Mouse (Mus musculus): ENCODE measurements at regions not wholly inside any gene's neighbourhood (a gene's known extent, or its start where the extent isn't known, plus 50 kb on each side); places are given as distances from the start of the nearest gene placed in this dataset.
"Not testable (repeated sequence)": the region's sequence is repeated elsewhere in the genome, so short reads cannot be mapped to it uniquely, and the experiment has no call there.

DNA sequence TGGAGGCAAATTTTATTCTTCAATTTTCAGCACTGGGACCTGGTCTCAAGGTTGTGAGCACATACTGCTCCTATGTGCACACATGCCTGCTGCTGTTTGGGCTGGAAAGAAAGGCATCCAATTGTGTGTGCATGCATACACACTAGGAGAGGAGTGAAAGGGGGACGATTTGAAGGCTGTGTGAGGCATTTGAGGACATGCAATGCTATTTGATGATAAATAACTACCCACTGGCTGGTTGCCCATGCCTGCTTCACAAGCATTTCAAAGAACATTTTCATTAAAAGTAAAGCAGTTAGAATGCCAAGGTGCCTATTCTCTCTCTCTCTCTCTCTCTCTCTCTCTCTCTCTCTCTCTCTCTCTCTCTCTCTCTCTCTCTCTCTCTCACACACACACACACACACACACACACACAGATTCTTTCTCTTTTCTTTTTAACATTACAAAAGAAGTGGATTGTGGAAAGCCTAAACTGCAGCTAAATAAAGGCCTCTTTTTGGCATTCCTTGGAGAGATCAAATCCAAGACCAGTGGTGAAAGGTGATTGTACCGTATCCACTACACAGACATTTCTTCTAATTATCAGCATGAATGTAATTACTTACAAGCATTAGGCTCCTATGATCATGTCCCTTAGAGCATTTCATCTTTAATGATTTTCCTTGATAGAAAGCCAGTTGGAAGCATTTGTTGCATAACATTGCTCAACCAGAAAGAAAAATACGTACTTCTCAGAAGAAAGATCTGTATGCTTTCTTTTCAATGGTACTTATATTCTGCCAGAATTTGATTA is 160.7 kb downstream of the Brms1l start:
- DNase-seq = no peak
- Histone ChIP-seq H3K27ac (ENCODE audit: low read depth) (no peak overlapping the region), H3K36me3 (replicated peaks; ENCODE audit: insufficient read depth, low read length) (no peaks in the 10 kb centered on the region), H3K9ac (replicated peaks) (no peak overlapping the region), H3K27me3 (ENCODE audit: insufficient read depth, low read length) (no peaks in the 10 kb centered on the region), H3K4me1 (ENCODE audit: insufficient read depth) (no peaks in the 10 kb centered on the region), H3K4me2 (ENCODE audit: low read depth, low read length) (no peak overlapping the region), H3K9me3 (ENCODE audit: low read length) (no peaks in the 10 kb centered on the region), H3K4me3 (ENCODE audit: low read depth, low read length) (no peak overlapping the region)
- 64% methylated on average over 3 of the region's 3 CpGs for WGBS (ENCODE audit: insufficient replicate concordance)
- no peak for ATAC-seq
- TF ChIP-seq CTCF (IDR thresholded peaks at IDR 0.05; ENCODE audit: low read depth) (no peak), EP300 (IDR thresholded peaks at IDR 0.05; ENCODE audit: low read depth) (no peak)

DNA sequence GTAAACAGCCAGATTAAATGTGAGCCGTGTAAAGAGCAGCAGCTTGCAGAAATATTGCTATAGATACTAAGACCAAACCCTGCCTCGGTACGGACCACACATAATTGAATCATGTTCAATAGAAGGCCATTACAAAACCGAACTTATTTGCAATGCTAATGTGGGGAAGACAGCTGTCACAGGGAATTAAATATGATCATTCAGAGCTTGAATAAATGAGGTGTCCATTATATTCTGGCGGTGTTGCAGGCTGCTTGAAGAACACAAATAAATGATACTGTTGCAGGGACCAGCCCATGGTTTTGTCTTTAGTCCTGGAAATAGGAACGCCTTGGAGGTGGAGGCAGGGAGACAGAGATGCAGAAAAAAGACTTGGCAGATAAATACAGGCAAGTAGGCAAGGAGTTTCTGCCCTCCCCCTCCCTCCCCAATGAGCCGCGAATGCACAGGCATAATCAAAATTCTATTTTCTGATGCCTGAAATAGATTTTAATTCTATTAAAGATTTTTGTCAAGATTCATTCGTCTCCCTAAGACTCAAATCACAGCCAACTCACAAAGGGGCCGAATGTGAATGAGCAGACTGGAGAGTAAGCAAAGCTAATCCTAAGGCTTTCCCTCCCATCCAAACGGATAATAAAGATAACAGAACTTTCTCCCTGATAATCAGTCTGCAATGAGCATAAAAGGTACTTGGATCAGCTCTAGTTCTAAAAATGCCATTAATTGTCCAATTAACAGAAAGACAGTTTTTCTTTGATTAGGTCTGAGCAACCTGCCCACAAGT is 147.6 kb downstream of the Brms1l start:
- no peaks in the 10 kb centered on the region for H3K36me3 ChIP-seq (replicated peaks; ENCODE audit: insufficient read depth, low read length)
- ATAC-seq = no peak
- 67% methylated on average over 11 of the region's 11 CpGs for WGBS (ENCODE audit: insufficient replicate concordance)
- DNase-seq = no peak
- H3K9me3 ChIP-seq (ENCODE audit: low read length) = no peaks in the 10 kb centered on the region
- no peak overlapping the region for H3K4me2 ChIP-seq (ENCODE audit: low read depth, low read length)
- H3K27ac ChIP-seq (ENCODE audit: low read depth) = no peak overlapping the region
- TF ChIP-seq CTCF (IDR thresholded peaks at IDR 0.05; ENCODE audit: low read depth) = no peak
- no peak for TF ChIP-seq EP300 (IDR thresholded peaks at IDR 0.05; ENCODE audit: low read depth)
- H3K27me3 ChIP-seq (ENCODE audit: insufficient read depth, low read length) = no peaks in the 10 kb centered on the region
- H3K4me1 ChIP-seq (ENCODE audit: insufficient read depth) = no peaks in the 10 kb centered on the region
- H3K9ac ChIP-seq (replicated peaks) = no peak overlapping the region
- H3K4me3 ChIP-seq (ENCODE audit: low read depth, low read length) = no peak overlapping the region

DNA sequence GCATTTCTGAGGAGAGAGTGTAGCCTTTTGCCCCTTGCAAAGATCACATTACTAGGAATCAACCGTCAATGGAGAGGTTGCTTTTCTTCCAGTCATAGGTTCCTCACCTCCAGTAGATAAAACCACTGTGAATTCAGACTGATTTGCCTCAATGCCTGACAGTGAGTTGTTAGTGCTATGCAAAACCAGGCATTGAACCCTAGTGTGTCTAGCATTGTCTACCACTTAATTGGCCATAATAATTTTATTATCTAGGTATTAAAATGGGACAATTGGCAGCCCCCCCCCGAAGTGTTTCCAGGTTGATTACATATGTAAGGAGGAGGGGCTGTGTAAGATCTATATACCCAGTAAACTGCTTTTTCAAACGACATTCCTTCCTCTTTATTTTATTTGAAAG is 147.0 kb downstream of the Brms1l start:
- no peak overlapping the region for H3K4me3 ChIP-seq (ENCODE audit: low read depth, low read length)
- H3K9ac ChIP-seq (replicated peaks) = no peak overlapping the region
- no peak overlapping the region for H3K27ac ChIP-seq (ENCODE audit: low read depth)
- TF ChIP-seq CTCF (IDR thresholded peaks at IDR 0.05; ENCODE audit: low read depth) (no peak), EP300 (IDR thresholded peaks at IDR 0.05; ENCODE audit: low read depth) (no peak)
- H3K9me3 ChIP-seq (ENCODE audit: low read length) = no peaks in the 10 kb centered on the region
- no peak overlapping the region for H3K4me2 ChIP-seq (ENCODE audit: low read depth, low read length)
- WGBS (ENCODE audit: insufficient replicate concordance) = 59% methylated on average over 3 of the region's 3 CpGs
- ATAC-seq (no peak), DNase-seq (no peak)
- H3K36me3 ChIP-seq (replicated peaks; ENCODE audit: insufficient read depth, low read length) = no peaks in the 10 kb centered on the region
- H3K27me3 ChIP-seq (ENCODE audit: insufficient read depth, low read length) = no peaks in the 10 kb centered on the region
- H3K4me1 ChIP-seq (ENCODE audit: insufficient read depth) = no peaks in the 10 kb centered on the region

DNA sequence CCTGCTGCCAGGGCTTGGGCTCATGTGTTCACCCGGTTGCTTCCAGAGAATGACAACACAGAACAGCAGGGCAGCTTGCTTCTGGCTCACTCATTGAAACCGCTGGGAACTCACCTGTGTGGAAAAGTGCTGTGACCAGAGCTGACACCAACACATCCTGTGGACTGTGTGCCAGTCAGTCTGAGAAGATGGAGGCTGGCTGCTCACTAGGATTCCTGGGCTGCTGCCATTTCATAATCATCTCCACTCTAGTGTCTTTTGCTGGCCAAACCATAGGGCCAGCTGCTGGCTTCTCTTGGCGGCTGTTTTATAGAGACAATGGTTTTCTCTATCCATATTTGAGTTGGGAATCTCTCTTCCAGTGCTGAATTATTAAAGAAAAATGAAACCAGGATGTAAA is 138.1 kb downstream of the Brms1l start:
- DNase-seq = no peak
- Histone ChIP-seq H3K4me3 (ENCODE audit: low read depth, low read length) (no peak overlapping the region), H3K27me3 (ENCODE audit: insufficient read depth, low read length) (no peaks in the 10 kb centered on the region), H3K4me1 (ENCODE audit: insufficient read depth) (no peaks in the 10 kb centered on the region), H3K9me3 (ENCODE audit: low read length) (no peaks in the 10 kb centered on the region), H3K9ac (replicated peaks) (no peak overlapping the region), H3K36me3 (replicated peaks; ENCODE audit: insufficient read depth, low read length) (no peaks in the 10 kb centered on the region), H3K27ac (ENCODE audit: low read depth) (no peak overlapping the region), H3K4me2 (ENCODE audit: low read depth, low read length) (no peak overlapping the region)
- no peak for TF ChIP-seq CTCF (IDR thresholded peaks at IDR 0.05; ENCODE audit: low read depth)
- no peak for TF ChIP-seq EP300 (IDR thresholded peaks at IDR 0.05; ENCODE audit: low read depth)
- WGBS (ENCODE audit: insufficient replicate concordance) = 72% methylated on average over 3 of the region's 3 CpGs
- ATAC-seq = no peak

DNA sequence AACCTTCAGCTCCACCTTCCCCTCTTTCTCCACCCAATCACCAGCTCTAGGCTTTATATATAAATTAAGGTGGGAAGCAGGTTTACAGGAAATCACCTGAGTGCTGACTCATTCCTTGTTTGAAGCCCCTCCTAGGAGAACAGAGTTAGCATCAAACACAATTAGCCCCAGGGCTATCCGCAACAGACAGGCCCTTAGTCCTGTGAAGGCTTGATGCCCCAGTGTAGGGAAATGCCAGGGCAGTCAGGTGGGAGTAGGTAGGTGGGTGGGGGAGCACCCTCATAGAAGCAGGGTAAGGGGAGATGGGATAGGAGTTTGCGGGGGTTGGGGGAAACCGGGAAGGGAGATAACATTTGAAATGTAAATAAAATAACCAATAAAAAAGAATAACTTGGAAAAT is 123.2 kb downstream of the Brms1l start:
- not testable (repeated sequence) for H3K4me2 ChIP-seq (ENCODE audit: low read depth, low read length); ATAC-seq; H3K27me3 ChIP-seq (ENCODE audit: insufficient read depth, low read length); H3K9me3 ChIP-seq (ENCODE audit: low read length); H3K4me3 ChIP-seq (ENCODE audit: low read depth, low read length); H3K36me3 ChIP-seq (replicated peaks; ENCODE audit: insufficient read depth, low read length); DNase-seq; H3K4me1 ChIP-seq (ENCODE audit: insufficient read depth); H3K9ac ChIP-seq (replicated peaks); H3K27ac ChIP-seq (ENCODE audit: low read depth)
- 84% methylated on average over 3 of the region's 3 CpGs for WGBS (ENCODE audit: insufficient replicate concordance)

DNA sequence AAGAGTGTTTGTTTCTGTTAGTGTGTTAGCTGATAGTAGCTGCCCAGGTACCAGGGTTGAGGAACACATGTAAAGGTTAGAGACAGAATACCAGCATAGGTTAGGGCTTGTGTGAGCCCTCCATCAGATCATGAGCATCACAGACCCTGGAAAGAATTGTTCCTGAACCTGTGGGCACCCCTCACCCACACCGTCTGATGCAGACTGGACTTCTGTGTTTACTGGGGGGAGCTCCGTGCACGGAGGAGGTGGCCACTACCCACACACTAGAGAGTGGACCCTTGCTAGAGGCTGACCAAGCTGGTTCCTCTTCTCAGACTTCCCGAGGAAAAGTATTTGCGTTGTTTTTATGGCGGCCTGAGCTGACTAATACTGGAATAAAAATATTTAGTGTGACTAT is 104.4 kb downstream of the Brms1l start:
- ATAC-seq (no peak), DNase-seq (no peak)
- no peaks in the 10 kb centered on the region for H3K4me1 ChIP-seq (ENCODE audit: insufficient read depth)
- H3K27me3 ChIP-seq (ENCODE audit: insufficient read depth, low read length) = no peaks in the 10 kb centered on the region
- TF ChIP-seq EP300 (IDR thresholded peaks at IDR 0.05; ENCODE audit: low read depth) = no peak
- no peak for TF ChIP-seq CTCF (IDR thresholded peaks at IDR 0.05; ENCODE audit: low read depth)
- 73% methylated on average over 6 of the region's 6 CpGs for WGBS (ENCODE audit: insufficient replicate concordance)
- no peak overlapping the region for H3K9ac ChIP-seq (replicated peaks)
- H3K4me3 ChIP-seq (ENCODE audit: low read depth, low read length) = no peak overlapping the region
- no peaks in the 10 kb centered on the region for H3K9me3 ChIP-seq (ENCODE audit: low read length)
- H3K27ac ChIP-seq (ENCODE audit: low read depth) = no peak overlapping the region
- no peak overlapping the region for H3K4me2 ChIP-seq (ENCODE audit: low read depth, low read length)
- no peaks in the 10 kb centered on the region for H3K36me3 ChIP-seq (replicated peaks; ENCODE audit: insufficient read depth, low read length)
